ENCODE assay signal across 8 mouse cellular contexts in genomic region chr19:7264088-7264765, GRCm38 (mm10). TPM values are rescaled to one million over a fixed set of nuclear protein-coding genes. Genes with fewer than 3 reads are reported as not detected.
DNase-seq lines count a peak whose midpoint lies in the region; ATAC-seq and TF ChIP-seq lines count a peak whose summit lies in the region.

No protein-coding gene starts in this region.

- H3K9me3 ChIP-seq in forebrain, embryonic 14.5 days (replicated peaks; ENCODE audit: control insufficient read depth, low read length): no peaks in the 10 kb centered on the region

- intact Hi-C loops in heart, postnatal 25 days (cut with DNase I): loop anchor here (1.0 to 5.0 kb wide), 2 partner anchors 81 to 173 kb away; no protein-coding TSS in a partner anchor

- 0 out of 2 replicates have a peak overlapping the region, but pooled peaks have one; percentile 18 for H3K4me2 ChIP-seq in forebrain, embryonic 14.5 days (ENCODE audit: low read length)

- H3K4me3 ChIP-seq in forebrain, embryonic 14.5 days (ENCODE audit: low read depth, low read length): no peak overlapping the region
- no peak overlapping the region for H3K4me3 ChIP-seq in layer of hippocampus, adult 2 months
- H3K4me3 ChIP-seq in small intestine, adult 2 months (ENCODE audit: low read depth, low read length): no peak overlapping the region

- H3K27me3 ChIP-seq in forebrain, embryonic 14.5 days (replicated peaks; ENCODE audit: control insufficient read depth, insufficient read depth, low read length): no peaks in the 10 kb centered on the region
- no peaks in the 10 kb centered on the region for H3K27me3 ChIP-seq in small intestine, adult 2 months (ENCODE audit: control insufficient read depth, insufficient read depth, low read length)

- peak overlapping the region; percentile 100 for H3K27ac ChIP-seq in forebrain, embryonic 14.5 days (ENCODE audit: low read depth, low read length)
- H3K27ac ChIP-seq in layer of hippocampus, adult 2 months: peak overlapping the region; percentile 93; the same call in 1 of the 2 replicates
- no peak overlapping the region for H3K27ac ChIP-seq in small intestine, adult 2 months (ENCODE audit: insufficient read depth, low read depth, low read length)

- DNase-seq in NIH3T3 (ENCODE audit: low read depth): peak; percentile 95
- DNase-seq in cerebellum, adult 11-12 months: peak; percentile 72
- DNase-seq in forebrain, embryonic 14.5 days (ENCODE audit: low spot score): peak; percentile 82
- peak; percentile 50 for DNase-seq in heart, postnatal 25 days (ENCODE audit: low spot score)
- peak in 1 of 2 experiments; percentile 80 for DNase-seq in layer of hippocampus, adult 2 months (ENCODE audit: low spot score in 2 of 2)

- H3K36me3 ChIP-seq in forebrain, embryonic 14.5 days (ENCODE audit: control insufficient read depth, insufficient read depth, low read length): no peaks in the 10 kb centered on the region
- no peaks in the 10 kb centered on the region for H3K36me3 ChIP-seq in small intestine, adult 2 months (ENCODE audit: control insufficient read depth, insufficient read depth, low read length)

- TF ChIP-seq POLR2A in small intestine, adult 2 months (IDR thresholded peaks at IDR 0.05; ENCODE audit: low read depth, low read length): no peak

- 10% methylated on average over 9 of the region's 9 CpGs for WGBS in forebrain, embryonic 14.5 days
- 16% methylated on average over 9 of the region's 9 CpGs for WGBS in small intestine, adult 2 months

- peak; percentile 96 for TF ChIP-seq CTCF in layer of hippocampus, adult 2 months (conservative IDR thresholded peaks at IDR 0.05)
- TF ChIP-seq CTCF in small intestine, adult 2 months (IDR thresholded peaks at IDR 0.05; ENCODE audit: extremely low read depth, insufficient read length, insufficient replicate concordance, low read depth, low read length): peak; percentile 87

- peaks cover 35% of the 10 kb centered on the region for H3K4me1 ChIP-seq in forebrain, embryonic 14.5 days (ENCODE audit: control insufficient read depth, insufficient read depth, low read length)
- peaks cover 35% of the 10 kb centered on the region for H3K4me1 ChIP-seq in small intestine, adult 2 months (ENCODE audit: control insufficient read depth, insufficient read depth, insufficient read length, low read length)

- no peak for ATAC-seq in forebrain, embryonic 14.5 days
- peak; percentile 61 for ATAC-seq in megakaryocyte progenitor cell, adult 5-6 weeks (replicated peaks; ENCODE audit: poor library complexity)
- no peak for ATAC-seq in inflammation-experienced regulatory T-cells, adult 6 months

- peak overlapping the region; percentile 10; the same call in 1 of the 2 replicates for H3K9ac ChIP-seq in forebrain, embryonic 14.5 days (ENCODE audit: low read length)

RNA-seq across cellular contexts. Expression of gene Rcor2, which starts 2.9 kb away (rescaled TPM):
- polyA plus RNA-seq in forebrain, embryonic 14.5 days (2014; fragmentation: Nextera tagmentation; extraction: Ambion mirVana): 36.2 and 36.6 TPM in 2 replicates
- total RNA-seq in heart, postnatal 25 days (2021): 1 to 10 TPM; 6.9 to 7.5 TPM
- total RNA-seq in layer of hippocampus, adult 2 months (2021): 10 to 100 TPM; 17.0 to 18.2 TPM
- 0.99 and 1.2 TPM in 2 replicates for total RNA-seq in megakaryocyte progenitor cell, adult 5-6 weeks (2015)
- 1.2 and 2.7 TPM in 2 replicates for total RNA-seq in megakaryocyte progenitor cell, adult 5-6 weeks (2017)
- 1.2 and 1.8 TPM in 2 replicates for polyA plus RNA-seq in small intestine, adult 2 months (2012; rRNA removed)
- polyA plus RNA-seq in inflammation-experienced regulatory T-cells, adult 6 months (2017; shearing (Covaris generic)): not detected

RNA-seq across cellular contexts. Expression of gene Naa40, which starts 23.2 kb away (rescaled TPM):
- 62.7 and 69.6 TPM in 2 replicates for polyA plus RNA-seq in forebrain, embryonic 14.5 days (2014; fragmentation: Nextera tagmentation; extraction: Ambion mirVana)
- 10 to 100 TPM; 14.4 to 17.7 TPM for total RNA-seq in heart, postnatal 25 days (2021)
- 10 to 100 TPM; 34.2 to 38.1 TPM for total RNA-seq in layer of hippocampus, adult 2 months (2021)
- total RNA-seq in megakaryocyte progenitor cell, adult 5-6 weeks (2015): 49.8 and 57.5 TPM in 2 replicates
- 47.1 and 51.8 TPM in 2 replicates for total RNA-seq in megakaryocyte progenitor cell, adult 5-6 weeks (2017)
- polyA plus RNA-seq in small intestine, adult 2 months (2012; rRNA removed): 8.2 and 13.1 TPM in 2 replicates
- polyA plus RNA-seq in inflammation-experienced regulatory T-cells, adult 6 months (2017; shearing (Covaris generic)): 10 to 100 TPM; 21.3 to 28.4 (median 27.4) TPM

RNA-seq across cellular contexts. Expression of gene Cox8a, which starts 46.8 kb away (rescaled TPM):
- polyA plus RNA-seq in forebrain, embryonic 14.5 days (2014; fragmentation: Nextera tagmentation; extraction: Ambion mirVana): 772 and 935 TPM in 2 replicates
- 100 to 1,000 TPM; 407 to 462 TPM for total RNA-seq in heart, postnatal 25 days (2021)
- 1,000 to 10,000 TPM in 1 of 2 experiments, 100 to 1,000 TPM in 1; 959 to 1,016 TPM for total RNA-seq in layer of hippocampus, adult 2 months (2021)
- 599 and 622 TPM in 2 replicates for total RNA-seq in megakaryocyte progenitor cell, adult 5-6 weeks (2015)
- total RNA-seq in megakaryocyte progenitor cell, adult 5-6 weeks (2017): 549 and 714 TPM in 2 replicates
- polyA plus RNA-seq in small intestine, adult 2 months (2012; rRNA removed): 3,019 and 4,573 TPM in 2 replicates
- polyA plus RNA-seq in inflammation-experienced regulatory T-cells, adult 6 months (2017; shearing (Covaris generic)): 100 to 1,000 TPM; 284 to 445 (median 299) TPM

RNA-seq across cellular contexts. Expression of gene Otub1, which starts 58.1 kb away (rescaled TPM):
- polyA plus RNA-seq in forebrain, embryonic 14.5 days (2014; fragmentation: Nextera tagmentation; extraction: Ambion mirVana): 262 TPM in 2 replicates
- 10 to 100 TPM; 74.7 to 82.3 TPM for total RNA-seq in heart, postnatal 25 days (2021)
- total RNA-seq in layer of hippocampus, adult 2 months (2021): 100 to 1,000 TPM; 299 TPM
- 33.1 and 34.0 TPM in 2 replicates for total RNA-seq in megakaryocyte progenitor cell, adult 5-6 weeks (2015)
- total RNA-seq in megakaryocyte progenitor cell, adult 5-6 weeks (2017): 60.8 and 69.5 TPM in 2 replicates
- 61.9 and 113 TPM in 2 replicates for polyA plus RNA-seq in small intestine, adult 2 months (2012; rRNA removed)
- 100 to 1,000 TPM; 164 to 183 (median 169) TPM for polyA plus RNA-seq in inflammation-experienced regulatory T-cells, adult 6 months (2017; shearing (Covaris generic))
